Mouse (Mus musculus): Measurements from ENCODE around the gene Ccser1. TPM values are rescaled to one million over a fixed set of nuclear protein-coding genes. Genes with fewer than 3 reads are reported as not detected.
"Not testable (repeated sequence)": the region's sequence is repeated elsewhere in the genome, so short reads cannot be mapped to it uniquely, and the experiment has no call there.

Gene Ccser1
- polyA plus RNA-seq, 1 experiment from 2014 or later, result 5.1 TPM

- WGBS, result 97% methylated on average over 1 of the region's 1 CpGs
- no peak for DNase-seq (ENCODE audit: low spot score)
- H3K27ac ChIP-seq (replicated peaks; ENCODE audit: low read depth, low read length), result no peak overlapping the region
- H3K4me2 ChIP-seq (ENCODE audit: low read depth, low read length), result no peak overlapping the region
- no peak overlapping the region for H3K9ac ChIP-seq (replicated peaks; ENCODE audit: low read length)
- H3K4me3 ChIP-seq (ENCODE audit: low read depth, low read length), result no peak overlapping the region
- no peaks in the 10 kb centered on the region for H3K36me3 ChIP-seq (replicated peaks; ENCODE audit: control insufficient read depth, insufficient read depth, low read depth, low read length)
- no peaks in the 10 kb centered on the region for H3K27me3 ChIP-seq (ENCODE audit: control insufficient read depth, insufficient read depth, low read length)
- H3K9me3 ChIP-seq (replicated peaks; ENCODE audit: control insufficient read depth, low read length), result no peaks in the 10 kb centered on the region
- H3K4me1 ChIP-seq (ENCODE audit: control insufficient read depth, insufficient read depth, low read length), result no peaks in the 10 kb centered on the region
- no peak for ATAC-seq (replicated peaks; ENCODE audit: insufficient number of reproducible peaks, low FRiP score, low TSS enrichment, low read depth)
Observed at GRCm38 (mm10) chr6:61251232-61251631, 71.1 kb downstream of the Ccser1 start.

GRCm38 (mm10) chr6:61252912-61253311 is 72.8 kb downstream of the Ccser1 start:
- H3K4me1 ChIP-seq (ENCODE audit: control insufficient read depth, insufficient read depth, low read length), result no peaks in the 10 kb centered on the region
- no peak overlapping the region for H3K4me3 ChIP-seq (ENCODE audit: low read depth, low read length)
- H3K9ac ChIP-seq (replicated peaks; ENCODE audit: low read length), result no peak overlapping the region
- DNase-seq (ENCODE audit: low spot score), result no peak
- H3K36me3 ChIP-seq (replicated peaks; ENCODE audit: control insufficient read depth, insufficient read depth, low read depth, low read length), result no peaks in the 10 kb centered on the region
- no peaks in the 10 kb centered on the region for H3K9me3 ChIP-seq (replicated peaks; ENCODE audit: control insufficient read depth, low read length)
- H3K4me2 ChIP-seq (ENCODE audit: low read depth, low read length), result no peak overlapping the region
- no peak for ATAC-seq (replicated peaks; ENCODE audit: insufficient number of reproducible peaks, low FRiP score, low TSS enrichment, low read depth)
- 84% methylated on average over 7 of the region's 7 CpGs for WGBS
- no peak overlapping the region for H3K27ac ChIP-seq (replicated peaks; ENCODE audit: low read depth, low read length)
- no peaks in the 10 kb centered on the region for H3K27me3 ChIP-seq (ENCODE audit: control insufficient read depth, insufficient read depth, low read length)

- not testable (repeated sequence) for H3K36me3 ChIP-seq (replicated peaks; ENCODE audit: control insufficient read depth, insufficient read depth, low read depth, low read length); H3K9me3 ChIP-seq (replicated peaks; ENCODE audit: control insufficient read depth, low read length); DNase-seq (ENCODE audit: low spot score); H3K4me3 ChIP-seq (ENCODE audit: low read depth, low read length); ATAC-seq (replicated peaks; ENCODE audit: insufficient number of reproducible peaks, low FRiP score, low TSS enrichment, low read depth); H3K4me2 ChIP-seq (ENCODE audit: low read depth, low read length); H3K9ac ChIP-seq (replicated peaks; ENCODE audit: low read length); H3K27ac ChIP-seq (replicated peaks; ENCODE audit: low read depth, low read length); H3K27me3 ChIP-seq (ENCODE audit: control insufficient read depth, insufficient read depth, low read length); H3K4me1 ChIP-seq (ENCODE audit: control insufficient read depth, insufficient read depth, low read length)
- no CpG with 5 or more reads among the region's 1 CpGs for WGBS
Observed at GRCm38 (mm10) chr6:61255874-61256273, 75.8 kb downstream of the Ccser1 start.

- H3K27me3 ChIP-seq (ENCODE audit: control insufficient read depth, insufficient read depth, low read length), result no peaks in the 10 kb centered on the region
Observed at GRCm38 (mm10) chr6:61258847-61259634, 78.9 kb downstream of the Ccser1 start.

GRCm38 (mm10) chr6:61261381-61261780 is 81.3 kb downstream of the Ccser1 start:
- 89% methylated on average over 3 of the region's 3 CpGs for WGBS
- ATAC-seq (replicated peaks; ENCODE audit: insufficient number of reproducible peaks, low FRiP score, low TSS enrichment, low read depth) (no peak), DNase-seq (ENCODE audit: low spot score) (no peak)
- no peaks in the 10 kb centered on the region for H3K4me1 ChIP-seq (ENCODE audit: control insufficient read depth, insufficient read depth, low read length)
- H3K27ac ChIP-seq (replicated peaks; ENCODE audit: low read depth, low read length), result no peak overlapping the region
- H3K36me3 ChIP-seq (replicated peaks; ENCODE audit: control insufficient read depth, insufficient read depth, low read depth, low read length), result no peaks in the 10 kb centered on the region
- no peaks in the 10 kb centered on the region for H3K27me3 ChIP-seq (ENCODE audit: control insufficient read depth, insufficient read depth, low read length)
- H3K4me3 ChIP-seq (ENCODE audit: low read depth, low read length), result no peak overlapping the region
- no peak overlapping the region for H3K9ac ChIP-seq (replicated peaks; ENCODE audit: low read length)
- no peaks in the 10 kb centered on the region for H3K9me3 ChIP-seq (replicated peaks; ENCODE audit: control insufficient read depth, low read length)
- H3K4me2 ChIP-seq (ENCODE audit: low read depth, low read length), result no peak overlapping the region

More at GRCm38 (mm10) chr6:61258847-61259634, 78.9 kb downstream of the Ccser1 start:
- Histone ChIP-seq H3K9ac (replicated peaks; ENCODE audit: low read length) (no peak overlapping the region), H3K4me1 (ENCODE audit: control insufficient read depth, insufficient read depth, low read length) (no peaks in the 10 kb centered on the region), H3K9me3 (replicated peaks; ENCODE audit: control insufficient read depth, low read length) (no peaks in the 10 kb centered on the region), H3K36me3 (replicated peaks; ENCODE audit: control insufficient read depth, insufficient read depth, low read depth, low read length) (no peaks in the 10 kb centered on the region), H3K4me3 (ENCODE audit: low read depth, low read length) (no peak overlapping the region), H3K4me2 (ENCODE audit: low read depth, low read length) (no peak overlapping the region), H3K27ac (replicated peaks; ENCODE audit: low read depth, low read length) (no peak overlapping the region)
- DNase-seq (ENCODE audit: low spot score) (no peak), ATAC-seq (replicated peaks; ENCODE audit: insufficient number of reproducible peaks, low FRiP score, low TSS enrichment, low read depth) (no peak)
- 67% methylated on average over 10 of the region's 10 CpGs for WGBS

- 100% methylated on average over 1 of the region's 1 CpGs for WGBS
- no peak overlapping the region for H3K27ac ChIP-seq (replicated peaks; ENCODE audit: low read depth, low read length)
- no peaks in the 10 kb centered on the region for H3K4me1 ChIP-seq (ENCODE audit: control insufficient read depth, insufficient read depth, low read length)
- ATAC-seq (replicated peaks; ENCODE audit: insufficient number of reproducible peaks, low FRiP score, low TSS enrichment, low read depth), result no peak; the same call in 1 of the 2 replicates
- H3K9ac ChIP-seq (replicated peaks; ENCODE audit: low read length), result no peak overlapping the region
- H3K4me2 ChIP-seq (ENCODE audit: low read depth, low read length), result no peak overlapping the region
- DNase-seq (ENCODE audit: low spot score), result peak; percentile 24
- no peaks in the 10 kb centered on the region for H3K9me3 ChIP-seq (replicated peaks; ENCODE audit: control insufficient read depth, low read length)
- no peaks in the 10 kb centered on the region for H3K27me3 ChIP-seq (ENCODE audit: control insufficient read depth, insufficient read depth, low read length)
- no peak overlapping the region for H3K4me3 ChIP-seq (ENCODE audit: low read depth, low read length)
- H3K36me3 ChIP-seq (replicated peaks; ENCODE audit: control insufficient read depth, insufficient read depth, low read depth, low read length), result no peaks in the 10 kb centered on the region
Observed at GRCm38 (mm10) chr6:61262448-61262847, 82.3 kb downstream of the Ccser1 start.

GRCm38 (mm10) chr6:61263291-61263690 is 83.2 kb downstream of the Ccser1 start:
- WGBS, result 29% methylated on average over 1 of the region's 1 CpGs
- H3K4me1 ChIP-seq (ENCODE audit: control insufficient read depth, insufficient read depth, low read length), result no peaks in the 10 kb centered on the region
- no peaks in the 10 kb centered on the region for H3K9me3 ChIP-seq (replicated peaks; ENCODE audit: control insufficient read depth, low read length)
- H3K4me2 ChIP-seq (ENCODE audit: low read depth, low read length), result no peak overlapping the region
- H3K36me3 ChIP-seq (replicated peaks; ENCODE audit: control insufficient read depth, insufficient read depth, low read depth, low read length), result no peaks in the 10 kb centered on the region
- no peak overlapping the region for H3K4me3 ChIP-seq (ENCODE audit: low read depth, low read length)
- no peak overlapping the region for H3K9ac ChIP-seq (replicated peaks; ENCODE audit: low read length)
- H3K27ac ChIP-seq (replicated peaks; ENCODE audit: low read depth, low read length), result no peak overlapping the region
- ATAC-seq (replicated peaks; ENCODE audit: insufficient number of reproducible peaks, low FRiP score, low TSS enrichment, low read depth) (no peak), DNase-seq (ENCODE audit: low spot score) (no peak)
- H3K27me3 ChIP-seq (ENCODE audit: control insufficient read depth, insufficient read depth, low read length), result no peaks in the 10 kb centered on the region

GRCm38 (mm10) chr6:61271033-61271432 is 90.9 kb downstream of the Ccser1 start:
- Histone ChIP-seq H3K27ac (replicated peaks; ENCODE audit: low read depth, low read length) (no peak overlapping the region), H3K4me3 (ENCODE audit: low read depth, low read length) (no peak overlapping the region), H3K9me3 (replicated peaks; ENCODE audit: control insufficient read depth, low read length) (no peaks in the 10 kb centered on the region), H3K9ac (replicated peaks; ENCODE audit: low read length) (no peak overlapping the region), H3K27me3 (ENCODE audit: control insufficient read depth, insufficient read depth, low read length) (no peaks in the 10 kb centered on the region), H3K4me2 (ENCODE audit: low read depth, low read length) (no peak overlapping the region), H3K4me1 (ENCODE audit: control insufficient read depth, insufficient read depth, low read length) (no peaks in the 10 kb centered on the region), H3K36me3 (replicated peaks; ENCODE audit: control insufficient read depth, insufficient read depth, low read depth, low read length) (no peaks in the 10 kb centered on the region)
- 65% methylated on average over 1 of the region's 2 CpGs for WGBS
- DNase-seq (ENCODE audit: low spot score) (no peak), ATAC-seq (replicated peaks; ENCODE audit: insufficient number of reproducible peaks, low FRiP score, low TSS enrichment, low read depth) (no peak)

All from embryonic facial prominence, embryonic 11.5 days (tissue).